Mouse (Mus musculus) adipocyte (in vitro differentiated cells): ENCODE measurements around the gene Galr2.

Experiments
- DNase-seq: peaks from one replicate; pipeline ENCODE4 v3.0.0-alpha.2; 2016; ENCODE audit warnings: low spot score

Gene Galr2

GRCm38 (mm10) chr11:116280751-116281663, at the start of gene Galr2:
Gene Galr2, plus strand, starts transcription at chr11:116280939.
- peak; percentile 30 for DNase-seq

- no peak for DNase-seq
Measured at GRCm38 (mm10) chr11:116232427-116232826, 48.3 kb upstream of the Galr2 start.

- no peak for DNase-seq
Measured at GRCm38 (mm10) chr11:116234901-116235300, 45.8 kb upstream of the Galr2 start.

GRCm38 (mm10) chr11:116237742-116238395, 42.9 kb upstream of the Galr2 start, which contains the start of gene Evpl:
Gene Evpl, minus strand, starts transcription at chr11:116238077.
- DNase-seq: no peak

GRCm38 (mm10) chr11:116239797-116240196, 40.9 kb upstream of the Galr2 start:
- DNase-seq: no peak

GRCm38 (mm10) chr11:116241744-116242235, 38.9 kb upstream of the Galr2 start:
- no peak for DNase-seq

- DNase-seq: no peak
Measured at GRCm38 (mm10) chr11:116244580-116244979, 36.2 kb upstream of the Galr2 start.

GRCm38 (mm10) chr11:116245616-116246015, 35.1 kb upstream of the Galr2 start:
- no peak for DNase-seq

GRCm38 (mm10) chr11:116247502-116248222, 33.1 kb upstream of the Galr2 start:
- peak; percentile 56 for DNase-seq

- no peak for DNase-seq
Measured at GRCm38 (mm10) chr11:116250898-116251297, 29.8 kb upstream of the Galr2 start.

- no peak for DNase-seq
Measured at GRCm38 (mm10) chr11:116253076-116253600, 27.6 kb upstream of the Galr2 start.

- no peak for DNase-seq
Measured at GRCm38 (mm10) chr11:116254627-116255026, 26.1 kb upstream of the Galr2 start.

GRCm38 (mm10) chr11:116255090-116255981, 25.4 kb upstream of the Galr2 start:
- DNase-seq: no peak

- no peak for DNase-seq
Measured at GRCm38 (mm10) chr11:116255982-116256675, 24.6 kb upstream of the Galr2 start.

- DNase-seq: no peak
Measured at GRCm38 (mm10) chr11:116259461-116259860, 21.3 kb upstream of the Galr2 start.

GRCm38 (mm10) chr11:116260259-116260658, 20.5 kb upstream of the Galr2 start:
- DNase-seq: no peak

- DNase-seq: no peak
Measured at GRCm38 (mm10) chr11:116265352-116265751, 15.4 kb upstream of the Galr2 start.

- DNase-seq: no peak
Measured at GRCm38 (mm10) chr11:116265850-116266249, 14.9 kb upstream of the Galr2 start.

- DNase-seq: no peak
Measured at GRCm38 (mm10) chr11:116267637-116268036, 13.1 kb upstream of the Galr2 start.

GRCm38 (mm10) chr11:116268313-116268712, 12.4 kb upstream of the Galr2 start:
- no peak for DNase-seq
